Mouse (Mus musculus): ENCODE data around the gene 1810010H24Rik.
A peak's percentile ranks its signal among the peaks of the same experiment; 100 is the strongest.
"Not testable (repeated sequence)": the region's sequence is repeated elsewhere in the genome, so short reads cannot be mapped to it uniquely, and the experiment has no call there.

Gene 1810010H24Rik

GRCm38 (mm10) chr11:107025411-107026321, at the start of gene 1810010H24Rik:
Gene 1810010H24Rik (plus strand): TSS chr11:107025681.
- DNase-seq = no peak

DNA sequence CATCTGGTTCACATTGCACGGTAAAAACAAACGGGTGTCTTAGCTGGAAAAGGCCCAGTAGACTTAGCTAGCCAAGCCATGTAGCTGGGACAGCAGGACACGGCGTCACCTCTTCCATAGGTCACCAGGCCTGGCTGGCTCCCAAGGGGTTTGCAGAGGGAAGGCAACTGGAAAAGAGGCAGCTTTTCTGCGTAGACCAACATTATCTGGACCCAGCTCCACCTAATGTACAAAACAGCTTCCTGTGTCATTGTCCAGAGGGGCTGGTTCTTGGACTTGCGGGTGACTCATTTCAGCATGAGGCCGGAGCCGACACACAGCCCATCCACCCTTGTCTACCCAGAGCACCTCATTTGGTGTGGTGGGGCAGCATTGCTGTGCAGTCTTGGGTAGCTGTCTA, 49.3 kb upstream of the 1810010H24Rik start:
- DNase-seq = no peak

- peak; percentile 11 for DNase-seq
These were observed 45.0 kb upstream of the 1810010H24Rik start for GRCm38 (mm10) chr11:106980455-106980854.

DNA sequence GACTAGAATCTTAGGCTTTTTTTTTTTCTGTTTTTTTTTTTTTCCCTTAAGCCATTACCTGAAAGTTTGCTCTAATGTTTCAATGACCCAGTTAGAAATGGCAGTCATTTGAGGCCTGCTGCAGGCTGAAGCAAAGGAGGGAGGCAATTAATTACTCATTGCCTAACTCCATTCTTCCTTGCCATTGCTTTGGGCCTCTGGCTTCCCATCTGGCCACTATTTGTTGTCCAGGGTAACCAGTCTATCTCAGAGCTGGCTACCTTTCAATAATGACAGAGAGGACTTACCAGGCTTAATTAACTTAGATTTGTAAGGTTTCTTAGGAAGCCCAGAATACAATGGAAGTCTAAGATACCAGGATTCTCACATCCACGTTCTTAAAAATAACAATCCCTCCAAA, 43.7 kb upstream of the 1810010H24Rik start:
- no peak for DNase-seq

- DNase-seq = no peak
These were observed 43.1 kb upstream of the 1810010H24Rik start for GRCm38 (mm10) chr11:106982351-106982750.

GRCm38 (mm10) chr11:106985979-106986604, 39.4 kb upstream of the 1810010H24Rik start:
- DNase-seq = not testable (repeated sequence)

- DNase-seq = no peak
These were observed 38.1 kb upstream of the 1810010H24Rik start for GRCm38 (mm10) chr11:106987384-106987783.

GRCm38 (mm10) chr11:106994246-106995085, 31.0 kb upstream of the 1810010H24Rik start:
- no peak for DNase-seq

DNA sequence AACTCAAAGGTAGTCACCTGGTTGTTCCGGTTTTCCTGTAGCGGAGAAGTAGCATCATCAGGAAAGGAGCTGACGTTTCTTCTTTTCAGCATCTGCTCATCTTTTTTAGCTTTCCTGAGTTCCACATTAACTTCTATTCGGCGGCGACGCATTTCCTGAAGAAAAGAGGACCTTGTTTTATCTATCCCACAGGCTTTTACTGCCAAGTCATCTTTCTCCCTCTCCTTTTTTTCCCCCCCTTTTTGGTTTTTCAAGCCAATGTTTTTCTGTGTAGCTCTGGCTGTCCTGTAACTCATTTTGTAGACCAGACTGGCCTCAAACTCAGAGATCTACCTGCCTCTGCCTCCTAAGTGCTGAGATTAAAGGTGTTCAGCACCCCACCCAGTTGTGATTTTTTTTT, 29.0 kb upstream of the 1810010H24Rik start:
- DNase-seq = not testable (repeated sequence)

DNA sequence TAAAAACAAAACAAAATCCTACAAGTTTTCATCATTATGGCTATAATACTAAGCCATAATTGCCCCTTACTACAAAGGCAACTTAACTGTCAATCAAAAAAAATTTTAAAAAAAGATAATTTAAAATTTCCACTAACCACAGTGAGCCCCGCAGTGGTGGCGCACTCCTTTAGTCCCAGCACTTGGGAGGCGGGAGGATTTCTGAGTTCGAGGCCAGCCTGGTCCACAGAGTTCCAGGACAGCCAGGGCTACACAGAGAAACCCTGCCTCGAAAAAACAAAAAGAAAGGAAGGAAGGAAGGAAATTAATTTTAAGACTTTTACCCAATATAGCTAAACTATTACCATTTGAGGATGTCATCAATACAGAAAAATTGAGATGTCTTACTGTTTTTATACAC, 27.5 kb upstream of the 1810010H24Rik start:
- no peak for DNase-seq

DNA sequence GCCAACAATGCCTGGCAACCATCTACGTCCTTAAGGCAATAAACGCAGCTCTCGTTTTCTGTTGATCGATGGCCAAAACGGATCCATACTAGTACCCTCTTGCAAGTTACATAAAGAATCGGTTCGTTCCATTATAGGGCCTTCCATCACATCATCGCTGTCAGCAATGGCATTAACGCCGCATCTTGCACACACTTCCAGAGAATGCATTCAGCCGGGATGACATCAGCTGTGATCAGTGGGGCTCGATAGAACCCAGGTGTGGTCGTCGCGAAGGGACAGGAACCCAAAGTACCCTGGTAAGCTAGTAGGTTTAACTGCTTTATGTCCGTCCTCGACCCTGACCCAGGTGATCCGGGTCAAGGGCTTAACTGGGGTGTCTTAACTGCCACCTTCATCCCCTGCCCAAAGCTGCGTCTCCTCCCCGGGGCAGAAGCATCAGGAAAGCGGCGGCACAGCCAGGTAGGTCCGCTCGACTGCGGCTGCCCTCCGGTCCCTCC, 26.8 kb upstream of the 1810010H24Rik start:
- DNase-seq = peak; percentile 19

- DNase-seq = peak; percentile 87
These were observed 26.1 kb upstream of the 1810010H24Rik start, which contains the start of gene Kpna2 for GRCm38 (mm10) chr11:106999151-106999948. Gene Kpna2 (minus strand): TSS chr11:106999541.

DNA sequence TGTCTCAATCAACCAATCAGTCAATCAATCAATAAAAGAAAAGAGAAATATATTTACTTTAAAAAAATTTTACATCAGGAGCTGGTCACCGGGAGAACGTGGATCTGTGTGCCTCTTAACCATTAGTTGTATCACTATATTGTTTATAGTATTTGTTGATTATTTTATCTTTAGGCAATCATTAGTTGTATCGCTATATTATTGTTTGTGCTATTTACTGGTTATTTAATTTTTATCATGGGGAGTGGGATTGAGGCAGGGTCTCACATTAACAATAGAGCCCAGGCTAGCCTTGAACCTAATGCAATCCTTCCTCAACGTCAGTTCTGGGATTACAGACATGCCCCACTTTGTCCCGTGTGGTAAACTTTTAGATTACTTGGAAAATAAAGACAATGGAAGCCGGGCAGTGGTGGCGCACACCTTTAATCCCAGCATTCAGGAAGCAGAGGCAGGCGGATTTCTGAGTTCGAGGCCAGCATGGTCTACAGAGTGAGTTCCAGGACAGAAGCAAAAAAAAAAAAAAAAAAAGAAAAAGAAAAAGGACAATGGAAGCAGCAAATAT, 25.4 kb upstream of the 1810010H24Rik start:
- no peak for DNase-seq

DNA sequence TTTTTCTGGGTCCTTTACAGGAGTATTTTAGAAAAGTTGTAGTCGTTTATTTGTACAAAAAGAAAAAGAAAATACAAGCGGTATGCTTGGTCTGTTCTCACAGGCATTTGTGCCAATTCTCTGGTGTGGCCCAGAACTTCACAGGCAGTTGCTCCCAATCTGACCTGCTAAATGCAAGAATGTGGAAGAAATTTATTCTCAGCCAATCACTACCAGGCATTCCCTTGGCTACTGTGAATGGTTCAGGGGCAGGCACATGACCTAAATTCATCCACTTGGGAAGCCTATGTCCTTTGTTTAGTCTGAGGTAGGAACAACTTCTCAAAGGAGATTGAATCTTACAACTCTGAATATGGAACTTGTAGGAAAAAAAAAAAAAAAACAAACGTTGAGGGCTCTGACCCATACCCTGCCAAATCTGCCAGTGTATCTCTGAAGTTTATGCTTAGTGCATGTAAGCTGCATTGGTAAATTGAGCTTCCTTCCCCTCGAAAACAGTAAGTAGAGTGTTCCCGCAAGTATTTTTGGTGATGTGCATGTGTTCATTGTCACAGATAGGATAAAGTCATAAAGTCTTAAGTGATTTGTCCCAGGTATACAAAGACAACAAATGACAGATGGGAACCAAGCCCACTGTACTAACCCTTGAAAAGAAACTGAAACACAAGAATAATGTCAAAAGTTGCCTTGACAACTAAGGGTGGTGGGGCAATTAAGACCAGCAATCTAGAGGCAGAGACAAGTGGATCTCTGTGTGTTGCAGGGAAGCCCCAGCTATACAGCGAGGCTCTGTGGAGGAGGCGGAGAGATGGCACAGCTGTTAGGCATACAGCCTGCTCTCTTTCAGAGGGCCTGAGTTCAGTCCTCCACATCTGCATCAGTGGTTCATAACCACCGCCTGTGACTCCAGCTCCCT, 23.5 kb upstream of the 1810010H24Rik start:
- no peak for DNase-seq

GRCm38 (mm10) chr11:107005538-107005937, 19.9 kb upstream of the 1810010H24Rik start:
- DNase-seq = no peak

GRCm38 (mm10) chr11:107010447-107010846, 15.0 kb upstream of the 1810010H24Rik start:
- DNase-seq = no peak

DNA sequence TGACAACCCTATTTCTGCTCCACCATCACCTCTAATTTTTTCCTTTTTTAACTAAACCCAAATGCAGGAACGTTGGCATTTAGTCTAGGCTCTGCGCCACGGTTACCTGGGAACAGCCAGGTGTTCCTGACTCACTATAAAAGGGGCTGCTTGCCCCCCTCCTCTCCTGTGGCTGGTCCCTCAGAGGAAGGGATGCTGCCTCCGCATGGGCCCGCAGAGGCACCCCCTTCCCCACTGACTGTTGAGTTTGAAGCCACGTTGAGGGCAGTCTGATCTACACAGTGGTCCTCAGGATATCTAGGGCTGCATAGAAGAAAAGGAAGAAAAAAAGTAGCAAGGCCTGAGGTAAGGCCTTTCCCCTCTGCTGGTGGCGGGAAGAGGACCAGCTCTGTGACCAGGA, 14.3 kb upstream of the 1810010H24Rik start:
- no peak for DNase-seq

- DNase-seq = no peak
These were observed 13.7 kb upstream of the 1810010H24Rik start for GRCm38 (mm10) chr11:107011669-107012323.

DNA sequence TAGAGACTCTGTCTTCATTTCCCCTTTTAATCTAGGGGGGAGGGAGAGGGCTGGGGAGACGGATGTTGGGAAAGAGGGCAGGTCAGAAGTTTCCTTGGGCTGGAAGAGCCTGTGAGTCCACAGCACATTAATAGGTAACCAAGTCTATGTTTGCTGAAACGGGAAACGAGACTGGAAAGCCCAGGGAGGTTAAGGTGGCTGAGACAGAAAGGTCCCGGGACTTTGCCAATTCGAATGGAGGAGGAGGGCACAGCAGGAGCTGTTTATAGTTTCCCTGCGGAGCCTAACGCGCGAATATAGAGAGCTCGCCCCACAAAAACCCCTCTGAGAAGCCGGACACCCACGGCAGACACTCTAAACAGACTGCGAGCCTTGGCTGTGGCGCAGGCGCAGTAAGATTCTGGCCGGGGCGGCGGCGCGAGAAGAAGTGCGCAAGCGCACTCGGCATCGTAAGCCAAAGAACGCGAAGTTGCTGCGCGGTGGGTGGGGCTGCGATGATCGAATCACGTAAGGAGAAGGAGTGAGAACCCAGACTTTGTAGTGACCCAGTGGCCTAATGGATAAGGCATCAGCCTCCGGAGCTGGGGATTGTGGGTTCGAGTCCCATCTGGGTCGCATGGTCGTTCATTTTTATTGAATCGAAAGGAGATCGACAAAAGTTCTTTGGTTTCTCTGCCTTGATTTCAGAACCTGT, 13.0 kb upstream of the 1810010H24Rik start:
- DNase-seq = peak; percentile 99

Data from right cerebral cortex, postnatal 25 days (tissue).